Mouse (Mus musculus) MEL (cell line): Measurements from ENCODE around the gene Myo3b. TPM values are rescaled to one million over a fixed set of nuclear protein-coding genes. Genes with fewer than 3 reads are reported as not detected.

ENCODE experiments used
- DNase-seq: peaks from one replicate; pipeline ENCODE4 v3.0.0; 2011; ENCODE audit warnings: low read depth, low spot score
- H3K27ac ChIP-seq: 2 replicates; pipeline ENCODE4 v1.5.1; 2012; ENCODE audit warnings: low read depth, mild to moderate bottlenecking, control low read depth, low read length, moderate library complexity; ENCODE audit not compliant: control insufficient read depth
- H3K27me3 ChIP-seq, 2 experiments: fragments of 150-350 bp in 1 of 2; sonication (generic) in 1 of 2; 2 replicates each; pipeline ENCODE4 v1.6.1; 2012; ENCODE audit warnings: low read length in 2 of 2, mild to moderate bottlenecking in 2 of 2, improper control_type of control experiment in 1 of 2, moderate library complexity in 1 of 2; ENCODE audit not compliant: insufficient read depth in 2 of 2, control insufficient read depth in 1 of 2
- H3K36me3 ChIP-seq, 2 experiments: 2 replicates each; pipeline ENCODE4 v1.6.1; 2012 to 2014; ENCODE audit warnings: low read length in 2 of 2, improper control_type of control experiment in 1 of 2, inconsistent platforms in 1 of 2, mild to moderate bottlenecking in 1 of 2; ENCODE audit not compliant: insufficient read depth in 2 of 2, control insufficient read depth in 1 of 2
- H3K4me1 ChIP-seq, 2 experiments: fragments of 150-350 bp in 1 of 2; sonication (generic) in 1 of 2; 2 replicates each; pipeline ENCODE4 v1.6.1; 2012; ENCODE audit warnings: low read length in 2 of 2, improper control_type of control experiment in 1 of 2, mild to moderate bottlenecking in 1 of 2; ENCODE audit not compliant: insufficient read depth in 2 of 2, control insufficient read depth in 1 of 2
- H3K4me3 ChIP-seq, 2 experiments: fragments of 150-350 bp in 1 of 2; sonication (generic) in 1 of 2; 2 replicates each; pipeline ENCODE4 v1.5.1; 2012; ENCODE audit warnings: low read depth in 2 of 2, low read length in 2 of 2, mild to moderate bottlenecking in 2 of 2, moderate library complexity in 2 of 2, control low read depth in 1 of 2, improper control_type of control experiment in 1 of 2; ENCODE audit not compliant: control insufficient read depth in 1 of 2, insufficient read depth in 1 of 2
- H3K79me2 ChIP-seq: 2 replicates; pipeline ENCODE4 v1.6.1; 2012; ENCODE audit warnings: mild to moderate bottlenecking, low read length, moderate library complexity; ENCODE audit not compliant: control insufficient read depth, poor library complexity, insufficient read depth
- H3K9ac ChIP-seq: 2 replicates; pipeline ENCODE4 v1.6.1; 2012; ENCODE audit warnings: low read depth, mild to moderate bottlenecking, control low read depth, low read length, moderate library complexity; ENCODE audit not compliant: control insufficient read depth, poor library complexity, severe bottlenecking
- H3K9me3 ChIP-seq: fragments of 150-350 bp; sonication (generic); replicated peaks from 2 replicates; pipeline ENCODE4 v1.6.1; 2012; ENCODE audit warnings: mild to moderate bottlenecking, low read length, improper control_type of control experiment, moderate library complexity; ENCODE audit not compliant: insufficient read depth
- BHLHE40 ChIP-seq: IDR thresholded peaks from 2 replicates; pipeline ENCODE4 v1.6.1; 2012; ENCODE audit warnings: low read depth, mild to moderate bottlenecking, inconsistent platforms, low read length, improper control_type of control experiment, borderline replicate concordance
- CHD1 ChIP-seq: IDR thresholded peaks from 2 replicates; pipeline ENCODE4 v1.6.1; 2012; ENCODE audit warnings: low read depth, mild to moderate bottlenecking, inconsistent platforms, low read length, improper control_type of control experiment
- CHD2 ChIP-seq: IDR thresholded peaks from 2 replicates; pipeline ENCODE4 v1.6.1; 2011; ENCODE audit warnings: low read length, improper control_type of control experiment
- CTCF ChIP-seq, 3 experiments: IDR thresholded peaks in 2 of 3; conservative IDR thresholded peaks in 1 of 3; 2 replicates each; pipeline ENCODE4 v1.5.1; 2011 to 2012; ENCODE audit warnings: low read length in 3 of 3, low read depth in 2 of 3, mild to moderate bottlenecking in 2 of 3, improper control_type of control experiment in 1 of 3, inconsistent platforms in 1 of 3, mixed read lengths in 1 of 3, moderate library complexity in 1 of 3; ENCODE audit not compliant: control insufficient read depth in 1 of 3, insufficient read depth in 1 of 3, poor library complexity in 1 of 3, severe bottlenecking in 1 of 3
- E2F4 ChIP-seq: IDR thresholded peaks from 2 replicates; pipeline ENCODE4 v1.6.1; 2011; ENCODE audit warnings: low read depth, low read length, improper control_type of control experiment, borderline replicate concordance
- ELF1 ChIP-seq: IDR thresholded peaks from 2 replicates; pipeline ENCODE4 v1.6.1; 2014; ENCODE audit warnings: low read depth, mild to moderate bottlenecking, inconsistent platforms, low read length, improper control_type of control experiment, moderate library complexity
- EP300 ChIP-seq, 2 experiments: IDR thresholded peaks; 2 replicates each; pipeline ENCODE4 v1.6.1; 2011; ENCODE audit warnings: improper control_type of control experiment in 2 of 2, low read length in 2 of 2, low read depth in 1 of 2, mild to moderate bottlenecking in 1 of 2
- GABPA ChIP-seq: IDR thresholded peaks from 2 replicates; pipeline ENCODE4 v1.6.1; 2012; ENCODE audit warnings: low read depth, mild to moderate bottlenecking, inconsistent platforms, low read length, improper control_type of control experiment, moderate library complexity
- JUND ChIP-seq: IDR thresholded peaks from 2 replicates; pipeline ENCODE4 v1.6.1; 2011; ENCODE audit warnings: low read depth, mild to moderate bottlenecking, improper control_type of control experiment, low read length
- MAX ChIP-seq: IDR thresholded peaks from 2 replicates; pipeline ENCODE4 v1.6.1; 2011; ENCODE audit warnings: low read length, improper control_type of control experiment
- MEF2A ChIP-seq: IDR thresholded peaks from 2 replicates; pipeline ENCODE4 v1.6.1; 2014; ENCODE audit warnings: low read depth, mild to moderate bottlenecking, inconsistent platforms, low read length, improper control_type of control experiment; ENCODE audit not compliant: poor library complexity, insufficient replicate concordance, severe bottlenecking; ENCODE audit errors: extremely low read depth
- MYB ChIP-seq: IDR thresholded peaks from 2 replicates; pipeline ENCODE4 v1.6.1; 2011; ENCODE audit warnings: mild to moderate bottlenecking, low read depth, low read length, improper control_type of control experiment
- POLR2AphosphoS2 ChIP-seq: IDR thresholded peaks from 2 replicates; pipeline ENCODE4 v1.6.1; 2011; ENCODE audit warnings: low read length, improper control_type of control experiment
- SIN3A ChIP-seq: IDR thresholded peaks from 2 replicates; pipeline ENCODE4 v1.6.1; 2012; ENCODE audit warnings: low read length, improper control_type of control experiment, inconsistent platforms
- TBP ChIP-seq: IDR thresholded peaks from 2 replicates; pipeline ENCODE4 v1.8.0; 2011; ENCODE audit warnings: low read depth, low read length, improper control_type of control experiment
- TCF12 ChIP-seq: IDR thresholded peaks from 2 replicates; pipeline ENCODE4 v1.6.1; 2014; ENCODE audit warnings: low read depth, mild to moderate bottlenecking, inconsistent platforms, low read length, improper control_type of control experiment, moderate library complexity
- USF1 ChIP-seq: IDR thresholded peaks from 2 replicates; pipeline ENCODE4 v1.6.1; 2014; ENCODE audit warnings: low read depth, mild to moderate bottlenecking, inconsistent platforms, low read length, improper control_type of control experiment, moderate library complexity
- ZC3H11A ChIP-seq: IDR thresholded peaks from 2 replicates; pipeline ENCODE4 v1.6.1; 2012; ENCODE audit warnings: low read depth, mild to moderate bottlenecking, inconsistent platforms, low read length, improper control_type of control experiment
- ZNF384 ChIP-seq: IDR thresholded peaks from 2 replicates; pipeline ENCODE4 v1.6.1; 2012; ENCODE audit warnings: low read depth, mild to moderate bottlenecking, inconsistent platforms, low read length, improper control_type of control experiment
- polyA plus RNA-seq, 2 experiments: library from polyadenylated mRNA; stranded (reverse) in 1 of 2; unstranded in 1 of 2; fragments of >175 nt in 1 of 2; fragments of >200 nt in 1 of 2; gene quantifications; 2 replicates each; pipeline versions ENCODE4 v1.2.1 to v1.2.4; 2012; ENCODE audit warnings: low replicate concordance in 2 of 2, low read depth in 1 of 2; ENCODE audit not compliant: insufficient read length in 2 of 2, insufficient read depth in 1 of 2, missing spikeins in 1 of 2
- total RNA-seq: library from RNA; depleted of rRNA; stranded (reverse); fragments of 300-350 nt; gene quantifications from 2 replicates; pipeline ENCODE4 v1.2.3, GENCODE M21; 2012

Gene Myo3b
- total and polyA plus RNA-seq, 3 experiments: not detected

GRCm38 (mm10) chr2:70251256-70251655 is 212.3 kb downstream of the Myo3b start:
- no peaks in the 10 kb centered on the region for H3K36me3 ChIP-seq
- no peaks in the 10 kb centered on the region for H3K79me2 ChIP-seq
- H3K9ac ChIP-seq: no peak overlapping the region
- DNase-seq: no peak
- no peak overlapping the region for H3K4me3 ChIP-seq
- no peaks in the 10 kb centered on the region for H3K4me1 ChIP-seq
- no peak overlapping the region for H3K27ac ChIP-seq
- no peaks in the 10 kb centered on the region for H3K9me3 ChIP-seq
- no peaks in the 10 kb centered on the region for H3K27me3 ChIP-seq
- TF ChIP-seq TBP (no peak), GABPA (no peak), EP300 (IDR thresholded peaks at IDR 0.05; ENCODE audit: low read depth in 1 of 2, low read length in 2 of 2) (no peak)

DNA sequence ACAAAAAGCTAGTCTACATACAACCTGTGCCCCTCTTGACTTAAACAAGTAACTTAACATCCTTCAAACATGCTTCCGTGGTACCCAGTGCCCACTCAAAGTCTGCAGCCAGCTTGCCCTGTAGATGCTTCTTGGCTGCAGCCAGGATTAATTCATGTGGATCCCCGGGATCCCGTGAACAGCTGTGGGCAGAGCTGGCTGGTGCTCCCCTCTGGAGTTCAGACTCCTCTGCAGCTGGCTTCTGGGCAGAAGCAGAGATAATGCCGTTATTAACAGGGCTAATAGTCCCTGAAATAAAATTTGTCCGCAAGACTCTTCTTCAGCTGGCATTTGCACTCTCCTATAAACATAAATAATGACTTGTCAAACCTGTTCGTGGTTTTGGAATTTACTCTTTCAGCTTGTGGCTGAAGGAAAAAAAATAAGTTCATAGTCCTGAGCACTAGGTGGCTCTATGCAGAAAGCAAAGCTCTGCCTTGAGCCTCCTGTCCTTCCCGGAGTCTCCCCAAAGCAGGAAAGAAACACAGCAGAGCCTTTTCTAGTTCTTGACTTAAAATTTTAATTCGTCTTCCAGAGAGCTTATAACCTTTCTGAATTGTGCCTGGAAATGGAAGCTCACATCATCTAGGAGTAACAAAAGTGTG is 220.6 kb downstream of the Myo3b start:
- no peak for DNase-seq
- H3K27ac ChIP-seq: no peak overlapping the region
- H3K9ac ChIP-seq: no peak overlapping the region
- H3K4me3 ChIP-seq: no peak overlapping the region
- H3K9me3 ChIP-seq: no peaks in the 10 kb centered on the region
- H3K4me1 ChIP-seq: no peaks in the 10 kb centered on the region
- no peak for TF ChIP-seq POLR2AphosphoS2
- no peak for TF ChIP-seq CTCF (IDR thresholded peaks at IDR 0.05 in 2 of 3, conservative IDR thresholded peaks at IDR 0.05 in 1 of 3; ENCODE audit: control insufficient read depth in 1 of 3, insufficient read depth in 1 of 3, low read depth in 2 of 3, low read length in 3 of 3, poor library complexity in 1 of 3, severe bottlenecking in 1 of 3)
- no peak for TF ChIP-seq MEF2A
- TF ChIP-seq E2F4: no peak
- no peak for TF ChIP-seq TCF12
- TF ChIP-seq MAX: no peak
- TF ChIP-seq ELF1: no peak
- TF ChIP-seq JUND: no peak
- TF ChIP-seq SIN3A: no peak
- no peak for TF ChIP-seq ZNF384
- no peak for TF ChIP-seq CHD1
- no peak for TF ChIP-seq CHD2
- no peak for TF ChIP-seq BHLHE40
- no peak for TF ChIP-seq USF1
- TF ChIP-seq MYB: no peak
- no peak for TF ChIP-seq ZC3H11A
- no peak for TF ChIP-seq EP300 (IDR thresholded peaks at IDR 0.05; ENCODE audit: low read depth in 1 of 2, low read length in 2 of 2)
- no peaks in the 10 kb centered on the region for H3K27me3 ChIP-seq
- H3K79me2 ChIP-seq: no peaks in the 10 kb centered on the region
- no peaks in the 10 kb centered on the region for H3K36me3 ChIP-seq
